Mouse (Mus musculus): Measurements from ENCODE around the gene Rcan3.

Gene Rcan3

DNA sequence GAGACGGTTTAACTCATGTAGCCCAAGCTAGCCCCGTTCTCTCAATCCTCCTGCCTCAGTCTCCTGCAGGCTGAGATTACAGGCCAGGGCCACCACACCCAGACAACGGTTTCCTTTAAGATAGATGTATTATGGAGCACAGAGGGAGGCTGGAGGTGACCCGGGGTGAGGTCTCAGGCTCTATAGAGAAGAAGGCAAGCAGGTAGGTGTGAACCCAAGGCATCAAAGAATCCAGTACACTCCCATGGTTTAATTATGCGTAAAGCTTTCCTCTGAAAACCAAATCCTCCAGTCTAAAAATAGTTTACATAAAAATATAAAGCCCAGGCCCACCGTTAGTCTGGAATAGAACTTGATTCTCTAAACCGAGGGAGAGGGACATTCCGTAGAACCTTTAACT lies 20.2 kb downstream of the Rcan3 start:
- DNase-seq (ENCODE audit: low spot score): no peak

- peak; percentile 76 for DNase-seq (ENCODE audit: low spot score)
These were observed 22.0 kb downstream of the Rcan3 start for GRCm38 (mm10) chr4:135411633-135412032.

DNA sequence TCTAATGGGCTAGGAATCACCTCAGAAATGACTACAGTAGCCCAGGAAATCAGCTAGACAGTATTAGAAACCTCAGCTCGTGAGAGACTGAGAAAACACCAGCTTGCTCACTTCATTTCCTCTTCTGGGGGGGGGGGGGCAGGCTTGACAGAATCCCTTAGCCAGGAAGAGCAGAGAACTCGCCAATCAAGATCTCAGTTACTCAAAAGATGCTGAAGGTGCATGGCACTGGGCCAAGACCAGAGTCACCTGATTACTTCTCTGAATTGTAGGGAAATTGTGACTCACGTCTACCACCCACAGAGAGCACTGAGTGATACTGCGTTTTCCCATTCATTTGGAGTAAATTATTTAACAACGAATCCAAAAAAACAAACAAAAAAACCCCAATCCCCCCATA lies 27.5 kb downstream of the Rcan3 start:
- no peak for DNase-seq (ENCODE audit: low spot score)

GRCm38 (mm10) chr4:135404916-135405315 lies 28.7 kb downstream of the Rcan3 start:
- no peak for DNase-seq (ENCODE audit: low spot score)

DNA sequence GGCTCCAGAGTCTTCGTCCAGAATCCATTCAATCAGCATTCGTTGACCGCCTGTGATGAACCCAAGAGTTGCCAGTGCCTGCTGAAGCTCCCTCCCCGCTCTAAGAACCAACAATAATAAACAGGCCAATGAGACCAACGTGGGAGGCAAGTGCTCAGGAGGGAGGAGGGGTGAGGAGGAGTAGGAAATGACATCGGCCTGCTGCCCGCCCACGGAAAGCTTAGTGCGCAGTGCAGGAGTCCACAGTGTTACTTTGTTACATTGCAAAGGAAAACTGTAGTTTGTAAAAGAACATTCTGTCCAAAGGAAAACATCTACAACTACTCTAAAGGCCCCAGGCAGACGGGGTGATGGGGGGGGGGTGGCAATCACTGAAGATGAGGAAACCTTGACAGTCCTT lies 29.6 kb downstream of the Rcan3 start:
- DNase-seq (ENCODE audit: low spot score): no peak

GRCm38 (mm10) chr4:135401881-135402280 lies 31.8 kb downstream of the Rcan3 start:
- no peak for DNase-seq (ENCODE audit: low spot score)

DNA sequence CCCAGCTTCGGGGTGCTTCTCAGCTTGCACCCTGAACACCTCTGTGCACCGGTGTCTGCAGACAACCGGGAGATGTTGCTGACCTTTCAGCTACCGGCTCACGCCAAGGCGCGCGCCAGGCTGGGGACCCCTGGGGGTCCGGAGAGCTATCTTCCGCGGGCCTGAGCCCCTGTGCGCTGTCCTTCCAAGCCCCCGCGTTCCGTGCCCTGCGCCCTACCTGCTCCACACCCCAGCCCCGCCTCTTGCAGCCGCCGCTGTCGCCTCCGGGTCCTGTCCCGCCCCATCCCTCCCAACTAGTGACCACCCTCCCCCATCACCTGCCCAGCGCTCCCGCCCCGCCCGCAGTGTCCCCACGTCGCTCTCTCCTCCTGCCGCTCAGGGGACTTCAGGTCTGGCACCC lies 35.7 kb downstream of the Rcan3 start, which contains the start of gene Ncmap:
Gene Ncmap, minus strand, starts transcription at position 237 of the 400 bp plus-strand sequence.
- no peak for DNase-seq (ENCODE audit: low spot score)

DNA sequence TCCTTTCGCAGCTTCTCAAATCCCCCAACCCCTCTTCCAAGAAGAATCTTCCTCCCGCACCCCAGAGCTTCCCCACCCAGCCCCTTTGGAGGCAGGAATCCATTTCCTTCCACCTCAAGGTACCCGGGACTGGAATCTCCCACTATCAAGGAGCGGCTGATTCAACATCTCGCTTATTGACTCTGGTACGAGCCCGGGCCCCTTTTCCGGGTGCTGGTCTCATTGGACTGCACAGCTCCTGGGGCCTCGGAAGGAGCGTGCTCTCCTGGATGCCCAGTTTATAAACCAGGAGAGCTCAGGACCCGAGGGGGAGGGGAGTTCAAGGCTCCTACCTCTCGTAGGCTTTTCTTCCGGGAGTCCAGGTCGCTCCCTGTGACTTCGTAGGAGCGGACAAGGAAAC lies 36.1 kb downstream of the Rcan3 start:
- DNase-seq (ENCODE audit: low spot score): no peak

GRCm38 (mm10) chr4:135396303-135396702 lies 37.4 kb downstream of the Rcan3 start:
- no peak for DNase-seq (ENCODE audit: low spot score)

- no peak for DNase-seq (ENCODE audit: low spot score)
These were observed 38.3 kb downstream of the Rcan3 start for GRCm38 (mm10) chr4:135395375-135395774.

DNA sequence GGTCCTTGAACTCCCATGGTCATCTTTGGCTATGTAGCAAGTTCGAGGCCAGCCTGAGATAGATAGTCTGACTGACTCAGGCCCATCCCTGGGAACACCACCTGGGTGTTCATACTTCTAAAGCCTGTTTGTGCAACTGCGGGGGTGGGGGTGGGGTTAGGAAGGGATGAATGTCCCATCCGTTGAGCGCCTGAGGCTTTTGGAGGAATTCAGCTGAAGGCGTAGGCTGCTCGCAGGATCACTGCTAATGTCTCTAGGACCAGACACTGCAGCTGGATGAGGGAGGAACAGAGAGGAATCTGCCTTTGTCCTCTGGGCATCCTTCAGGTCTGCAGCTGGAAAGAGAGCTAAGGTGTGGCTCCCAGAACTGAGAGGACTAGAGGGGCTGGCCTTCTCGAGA lies 39.0 kb downstream of the Rcan3 start:
- no peak for DNase-seq (ENCODE audit: low spot score)

DNA sequence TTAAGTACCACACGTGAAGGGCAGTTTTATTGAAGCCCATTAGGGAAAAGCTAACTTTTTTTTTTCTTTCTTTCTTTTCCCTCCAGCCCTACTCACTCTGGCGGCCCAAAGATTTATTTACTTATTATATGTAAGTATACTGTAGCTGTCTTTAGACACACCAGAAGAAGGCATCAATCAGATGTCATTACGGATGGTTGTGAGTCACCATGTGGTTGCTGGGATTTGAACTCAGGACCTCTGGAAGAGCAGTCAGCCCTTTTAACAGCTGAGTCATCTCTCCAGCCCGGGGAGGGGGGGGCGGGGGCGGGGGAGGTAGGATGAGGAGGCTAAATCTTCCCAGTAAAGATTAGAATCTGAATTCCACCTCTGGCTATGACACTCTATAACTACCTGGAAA lies 40.3 kb downstream of the Rcan3 start:
- DNase-seq (ENCODE audit: low spot score): no peak

DNA sequence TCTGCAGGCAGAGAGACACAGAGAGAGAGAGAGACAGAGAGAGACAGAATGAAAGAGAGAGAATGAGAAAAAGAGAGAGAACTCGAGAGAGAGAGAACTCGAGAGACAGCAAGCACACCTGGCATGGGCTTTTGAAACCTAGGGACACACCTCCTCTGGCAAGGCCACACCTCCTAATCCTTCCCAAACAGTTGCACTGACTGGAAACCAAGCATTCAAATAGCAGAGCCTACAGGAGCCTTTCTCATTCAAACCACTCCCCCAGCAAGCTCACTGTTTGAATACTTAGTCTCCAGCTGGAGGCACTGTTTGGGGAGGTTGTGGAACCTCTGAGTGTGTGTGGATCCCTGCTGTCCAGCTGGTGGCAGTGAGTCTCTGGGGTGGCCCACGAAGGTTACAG lies 40.9 kb downstream of the Rcan3 start:
- no peak for DNase-seq (ENCODE audit: low spot score)

DNA sequence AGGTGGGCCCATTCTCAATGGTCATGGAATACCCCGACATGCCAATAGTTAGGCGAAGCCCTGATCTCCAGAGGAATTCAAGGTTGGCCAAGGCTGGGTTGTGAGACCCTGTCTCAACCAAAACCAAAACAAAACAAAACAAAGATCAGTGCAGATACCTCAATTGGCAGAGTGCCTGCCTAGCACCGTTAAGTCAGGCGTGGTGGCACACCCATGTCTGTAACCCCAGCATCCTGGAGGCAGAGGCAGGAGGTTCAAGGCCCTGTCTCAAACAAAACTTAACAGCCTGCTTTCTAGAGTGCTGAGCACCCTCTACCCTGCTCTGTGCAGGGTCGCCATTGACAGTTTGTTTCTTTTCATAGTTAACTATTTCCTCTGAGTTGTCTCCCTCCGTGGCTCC lies 42.6 kb downstream of the Rcan3 start:
- no peak for DNase-seq (ENCODE audit: low spot score)

DNA sequence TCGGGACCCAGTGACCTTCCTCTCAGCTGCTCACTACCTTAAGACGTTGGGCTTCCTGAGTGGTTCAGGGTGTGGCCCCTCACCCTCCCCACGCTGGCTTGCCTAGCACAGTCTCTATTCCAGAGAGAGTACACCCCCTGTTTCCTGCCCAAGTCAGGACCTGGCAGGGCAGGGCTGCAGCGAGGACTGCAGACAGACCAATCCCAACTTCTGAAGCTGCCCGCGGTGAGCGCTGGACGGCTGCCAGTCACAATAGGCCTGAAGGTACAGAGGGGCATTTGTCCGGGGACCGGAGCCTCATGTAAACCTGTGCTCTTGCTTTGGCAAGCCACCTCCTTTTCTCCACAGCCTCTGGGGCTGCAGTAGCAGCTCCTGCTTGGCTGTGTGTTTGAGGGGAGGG lies 48.0 kb downstream of the Rcan3 start:
- no peak for DNase-seq (ENCODE audit: low spot score)

- DNase-seq (ENCODE audit: low spot score): peak; percentile 96
These were observed 51.3 kb downstream of the Rcan3 start for GRCm38 (mm10) chr4:135382316-135382715.

- peak; percentile 24 for DNase-seq (ENCODE audit: low spot score)
These were observed 52.3 kb downstream of the Rcan3 start for GRCm38 (mm10) chr4:135381355-135381754.

DNA sequence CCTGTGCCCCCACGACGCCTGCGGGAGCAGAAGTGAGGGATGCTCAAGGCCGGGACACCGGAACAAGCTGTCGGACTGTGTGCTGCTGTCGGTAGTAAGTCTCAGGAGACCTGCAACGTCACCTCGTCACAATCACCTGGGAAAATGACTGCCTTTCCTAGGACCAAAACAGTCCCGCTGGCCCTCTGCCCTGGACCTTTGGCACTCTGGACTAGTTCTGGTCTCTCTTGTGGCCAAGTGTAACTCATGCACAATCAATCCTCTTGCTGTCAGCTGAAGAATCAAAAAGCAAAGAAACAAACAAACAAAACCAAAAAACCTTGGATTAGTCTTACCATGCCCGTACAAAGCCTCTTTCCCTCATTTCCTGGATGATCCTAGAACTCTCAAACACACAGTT lies 56.4 kb downstream of the Rcan3 start:
- DNase-seq (ENCODE audit: low spot score): no peak

GRCm38 (mm10) chr4:135375444-135375843 lies 58.2 kb downstream of the Rcan3 start:
- no peak for DNase-seq (ENCODE audit: low spot score)

GRCm38 (mm10) chr4:135373299-135373698 lies 60.4 kb downstream of the Rcan3 start:
- DNase-seq (ENCODE audit: low spot score): no peak

- no peak for DNase-seq (ENCODE audit: low spot score)
These were observed 63.3 kb downstream of the Rcan3 start for GRCm38 (mm10) chr4:135370372-135370771.

DNA sequence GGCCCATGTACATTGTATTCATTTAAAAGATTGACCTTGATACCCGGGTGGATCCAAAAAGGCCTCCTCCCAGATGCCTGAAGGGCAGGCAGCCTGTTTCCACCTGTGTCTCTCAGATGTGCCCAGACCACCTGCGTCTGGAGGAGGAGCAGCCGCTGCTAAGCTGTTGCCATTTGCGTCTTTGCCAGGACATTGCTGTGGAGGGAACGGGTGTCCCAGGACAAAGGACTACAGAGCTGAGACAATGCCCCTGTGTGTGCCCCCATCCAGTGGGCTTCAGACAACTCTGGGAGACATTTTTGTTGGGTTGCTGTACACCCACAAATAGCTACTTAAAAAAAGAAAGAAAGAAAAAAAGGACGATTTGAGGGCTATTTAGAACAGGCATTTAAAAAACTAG lies 70.8 kb downstream of the Rcan3 start:
- no peak for DNase-seq (ENCODE audit: low spot score)
